Mouse (Mus musculus) kidney, postnatal 4 days (tissue): ENCODE results near the gene Zfp13.
A peak's percentile ranks its signal among the peaks of the same experiment; 100 is the strongest.

Source experiments
- DNase-seq, 2 experiments: peaks; one replicate each; pipeline ENCODE4 v3.0.0; 2021; ENCODE audit warnings: mixed read lengths in 2 of 2

Gene Zfp13

DNA sequence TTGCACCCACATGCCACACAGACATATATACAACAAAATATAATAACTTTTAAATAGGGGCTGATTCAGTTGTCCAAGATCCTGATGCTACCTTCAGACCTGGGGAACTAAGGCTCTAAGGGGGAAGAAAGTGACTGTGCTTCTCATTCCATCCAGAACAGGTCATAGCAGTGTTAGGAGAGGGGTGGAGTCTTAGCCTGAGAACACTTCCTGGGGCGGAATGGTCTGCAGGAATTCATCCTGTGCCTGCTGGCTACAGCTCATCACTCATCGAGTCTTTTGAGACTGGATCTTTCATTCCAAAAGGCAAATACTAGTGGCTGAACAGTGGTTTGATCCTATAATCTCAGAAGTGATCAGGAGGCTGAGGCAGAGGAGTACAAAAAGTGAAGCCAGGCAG is 12.0 kb downstream of the Zfp13 start:
- no peak for DNase-seq

DNA sequence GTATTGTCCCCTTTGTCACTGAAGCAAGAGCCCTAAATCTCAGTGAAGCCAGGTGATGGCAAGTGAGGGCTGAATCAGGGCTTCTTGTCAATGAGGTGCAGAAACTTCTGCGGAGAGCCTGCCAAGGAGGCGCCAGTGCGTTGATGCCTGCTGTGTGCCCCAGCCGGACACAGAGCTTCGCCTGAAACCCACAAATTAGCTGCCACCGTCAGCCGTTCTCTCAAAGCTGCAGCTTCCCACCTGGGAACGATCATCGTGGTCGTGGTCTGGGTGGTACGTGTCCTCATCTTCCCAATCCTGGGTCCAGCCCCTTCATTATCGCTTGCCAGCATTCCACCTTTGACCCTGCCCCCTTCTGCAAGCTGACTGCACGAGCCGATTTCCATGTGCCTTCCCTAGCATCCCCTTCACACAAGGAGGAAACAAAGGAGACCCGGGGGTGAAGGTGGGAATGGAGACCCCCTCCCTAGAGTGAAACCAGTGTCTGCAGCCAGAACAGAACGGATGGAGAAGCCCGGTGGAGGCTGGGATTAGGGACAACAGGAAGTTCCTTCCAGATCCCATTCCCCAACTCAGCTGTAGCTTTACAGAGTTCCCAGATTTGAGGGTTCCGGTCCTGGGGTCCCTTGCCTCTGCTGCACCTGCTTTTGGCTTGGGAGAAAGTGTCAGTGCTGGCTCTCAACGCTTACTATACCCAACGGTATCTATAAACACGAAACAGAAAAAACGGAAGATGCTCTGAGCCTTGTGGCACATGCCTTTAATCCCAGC is 13.4 kb downstream of the Zfp13 start:
- DNase-seq = peak; percentile 69 to 80

DNA sequence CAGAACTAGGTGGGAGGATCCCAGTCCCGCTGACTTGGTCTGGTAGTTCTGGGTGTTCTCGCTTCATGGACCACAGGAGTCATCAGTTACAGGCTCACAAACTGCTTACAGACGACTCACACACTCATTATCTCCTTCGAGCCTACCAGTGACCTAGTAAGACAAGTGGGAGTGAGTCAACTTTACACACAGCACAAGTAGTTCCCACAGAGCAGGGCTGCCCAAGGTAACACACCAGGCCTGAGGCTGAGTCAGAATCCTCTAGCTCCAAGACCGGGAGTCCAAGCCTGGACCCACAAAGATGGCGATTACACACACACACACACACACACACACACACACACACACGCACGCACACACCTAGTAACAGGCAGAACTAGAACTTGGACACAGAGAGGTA is 14.5 kb downstream of the Zfp13 start:
- no peak for DNase-seq

DNA sequence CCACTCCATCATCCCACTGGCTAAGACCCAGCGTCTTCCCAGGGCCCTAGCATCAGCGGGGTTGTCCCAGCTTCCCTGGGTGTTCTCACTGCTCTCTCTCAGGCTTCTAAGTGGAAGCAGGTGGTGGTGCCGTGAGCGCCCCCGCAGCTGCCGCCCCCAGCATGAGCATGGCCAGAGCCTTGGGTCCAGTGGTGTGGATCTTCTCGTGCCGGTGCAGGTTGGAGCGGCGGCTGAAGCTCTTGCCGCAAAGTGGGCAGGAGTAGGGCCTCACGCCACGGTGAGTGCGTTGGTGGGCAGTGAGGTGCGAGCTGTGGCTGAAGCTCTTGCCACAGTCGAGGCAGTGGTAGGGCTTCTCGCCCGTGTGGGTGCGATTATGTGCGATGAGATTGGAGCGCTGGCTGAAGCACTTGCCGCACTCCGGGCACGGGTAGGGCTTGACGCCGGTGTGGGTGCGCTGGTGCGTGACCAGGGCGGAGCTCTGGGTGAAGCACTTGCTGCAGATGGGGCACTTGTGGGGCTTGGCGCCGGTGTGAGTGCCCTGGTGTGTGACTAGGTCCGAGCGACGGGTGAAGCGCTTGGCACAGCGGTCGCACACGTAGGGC is 23.2 kb downstream of the Zfp13 start:
- no peak for DNase-seq

DNA sequence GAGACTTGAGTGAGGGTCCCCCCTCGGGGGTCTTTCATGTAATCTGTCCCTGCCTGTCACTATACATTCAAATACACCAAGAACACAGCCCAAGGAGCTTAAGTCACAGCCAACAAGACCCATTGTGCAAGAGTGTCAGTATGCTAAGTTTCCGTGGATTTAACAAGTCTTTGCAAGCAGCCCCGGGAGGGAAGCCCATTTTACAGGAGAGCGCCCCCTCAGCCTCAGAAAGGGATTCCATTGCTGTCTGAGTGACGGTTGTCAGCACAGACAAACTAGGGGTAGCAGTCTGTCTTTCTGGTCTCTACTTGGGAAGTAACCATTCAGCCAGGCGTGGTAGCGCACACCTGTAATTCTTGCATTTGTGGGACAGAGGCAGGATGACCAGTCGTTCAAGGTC is 25.2 kb downstream of the Zfp13 start:
- DNase-seq = no peak

DNA sequence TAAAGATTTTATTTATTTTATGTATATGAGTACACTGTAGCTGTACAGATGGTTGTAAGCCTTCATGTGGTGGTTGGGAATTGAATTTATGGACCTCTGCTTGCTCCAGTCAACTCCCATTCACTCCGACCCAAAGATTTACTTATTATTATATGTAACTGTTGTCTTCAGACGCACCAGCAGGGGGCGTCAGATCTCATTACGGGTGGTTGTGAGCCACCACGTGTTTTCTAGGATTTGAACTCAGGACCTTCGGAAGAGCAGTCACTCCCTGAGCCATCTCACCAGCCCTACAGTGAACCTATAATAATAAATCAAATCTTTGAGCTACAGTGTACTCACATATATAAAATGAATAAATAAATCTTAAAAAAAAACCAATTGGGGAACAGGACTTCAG is 27.2 kb downstream of the Zfp13 start:
- DNase-seq = no peak

DNA sequence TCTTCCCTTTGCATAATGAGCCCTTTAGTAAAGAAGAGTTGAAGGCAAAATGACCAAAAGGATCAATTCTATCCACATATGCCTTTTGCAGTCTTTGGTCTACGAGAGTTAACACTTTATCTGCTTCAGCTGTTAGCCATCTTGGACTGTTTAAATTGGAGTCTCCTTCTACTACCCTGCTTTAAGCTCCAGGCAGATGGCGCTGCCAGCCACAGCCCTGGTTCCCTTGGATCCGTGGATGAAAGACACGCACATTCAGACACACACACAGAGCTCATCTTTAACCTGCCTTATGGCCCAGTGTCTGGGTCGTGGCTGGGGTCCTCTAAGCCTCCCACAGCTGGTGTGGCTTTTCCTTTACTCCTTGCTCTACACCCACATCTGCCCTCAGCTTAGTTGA is 28.2 kb downstream of the Zfp13 start:
- peak in 1 of 2 experiments; percentile 42 for DNase-seq

DNA sequence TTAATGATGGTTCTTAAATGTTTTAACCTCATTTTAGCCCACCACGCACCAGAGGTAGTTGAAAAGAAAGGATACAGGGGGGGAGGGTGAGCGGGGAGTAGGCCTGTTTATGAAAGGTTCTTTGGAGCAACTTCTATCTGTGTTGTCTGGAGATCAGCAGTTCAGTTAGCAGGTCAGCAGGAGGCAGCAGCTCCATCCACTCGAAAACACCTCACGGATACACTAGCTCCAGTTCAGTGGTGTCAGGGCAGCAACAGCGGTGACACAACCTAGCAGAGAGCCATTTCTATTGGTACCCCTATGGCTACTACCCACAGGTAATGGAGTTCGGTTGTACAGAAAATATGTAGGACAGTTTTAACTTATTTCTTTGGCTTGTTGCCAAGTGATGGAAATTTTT is 29.3 kb downstream of the Zfp13 start:
- DNase-seq = peak; percentile 60 to 71

DNA sequence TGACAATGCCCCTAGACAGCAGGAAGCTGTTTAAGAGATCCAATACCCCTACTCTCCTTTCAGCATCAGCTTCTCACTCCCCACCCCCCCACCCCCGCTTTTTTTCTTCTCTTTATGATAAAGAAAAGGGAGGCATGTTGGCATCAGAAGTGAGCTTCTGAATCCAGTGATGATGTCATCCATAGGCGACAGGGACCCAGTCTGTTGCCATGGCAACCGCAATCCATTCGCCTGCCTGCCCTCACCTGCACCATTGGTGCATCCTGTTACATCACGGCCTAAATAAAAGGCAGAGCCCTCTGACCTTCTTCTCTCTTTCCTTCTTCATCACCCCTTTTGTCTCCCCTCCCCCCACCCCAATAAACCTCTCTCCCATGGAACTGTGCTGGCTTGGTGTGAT is 30.9 kb downstream of the Zfp13 start:
- DNase-seq = no peak

DNA sequence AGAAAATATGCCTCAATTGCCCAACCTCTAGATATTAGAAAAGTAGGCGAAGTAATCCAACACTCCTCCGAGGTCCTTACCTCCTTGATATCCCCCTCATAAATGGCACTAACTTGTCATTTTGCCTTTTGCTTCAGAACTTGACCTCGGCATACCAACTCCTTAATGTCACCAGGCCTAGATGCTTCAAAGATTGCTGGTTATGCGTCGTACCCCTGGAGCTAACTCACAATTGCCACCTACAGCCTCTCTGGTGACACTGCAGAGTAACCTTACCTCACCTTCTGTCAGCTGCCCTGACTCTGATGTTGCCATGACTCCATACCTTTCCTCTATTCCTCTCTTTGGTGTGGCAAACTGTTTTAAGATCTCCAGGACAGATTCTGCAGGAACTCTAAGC is 32.5 kb downstream of the Zfp13 start:
- DNase-seq = no peak

DNA sequence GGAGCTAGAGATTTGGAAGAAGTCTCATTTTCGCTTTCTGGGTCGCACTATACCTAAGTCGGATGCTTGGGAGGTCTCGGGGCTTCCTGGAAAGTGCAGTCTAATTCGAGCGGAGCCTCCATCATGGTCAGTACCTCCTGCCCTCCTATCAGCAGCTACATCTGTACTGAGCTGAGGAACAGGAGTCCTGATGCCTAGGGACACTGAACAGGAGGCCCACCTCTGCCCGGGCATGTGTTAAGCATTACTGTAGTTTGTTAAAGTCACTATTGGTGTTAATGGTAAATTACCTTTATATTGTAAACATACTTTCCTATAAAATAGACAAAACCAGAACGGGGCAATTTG is 34.9 kb downstream of the Zfp13 start:
- no peak for DNase-seq

DNA sequence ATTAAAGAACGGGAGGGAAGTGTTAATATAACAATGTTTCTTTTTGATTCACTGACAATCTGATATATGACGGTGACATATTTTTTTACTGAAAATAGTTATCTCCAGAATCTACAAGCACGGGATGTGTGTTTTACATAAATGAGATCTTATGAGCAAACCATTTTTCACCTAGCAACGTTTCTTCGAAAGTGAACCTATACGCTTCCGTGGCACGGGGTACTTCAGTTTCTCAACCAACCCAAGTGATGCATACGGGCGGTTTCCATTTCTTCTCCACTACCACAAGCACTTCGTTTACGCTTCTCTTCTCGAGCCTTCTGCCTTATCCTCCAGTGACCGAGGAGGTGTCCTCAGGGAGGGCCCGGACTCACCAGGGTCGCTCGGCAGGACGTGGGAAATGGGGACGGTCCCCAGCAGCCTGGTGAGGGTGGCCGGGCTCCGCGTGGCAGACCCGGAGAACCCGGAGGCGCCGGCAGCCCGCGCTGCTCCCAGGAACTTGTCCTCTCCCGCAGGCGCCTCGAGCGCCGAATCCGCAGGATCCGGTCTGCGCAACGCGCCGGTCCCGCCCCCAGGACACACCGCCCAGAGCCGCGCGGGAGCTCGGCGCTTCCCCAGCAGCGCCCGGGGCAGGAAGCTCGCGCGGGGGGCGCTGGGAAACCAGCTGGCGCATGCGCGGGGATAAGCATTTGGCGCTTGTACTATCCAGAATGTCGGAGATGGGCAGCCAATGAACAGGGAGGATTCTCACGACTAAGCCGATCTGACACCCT is 35.5 kb downstream of the Zfp13 start, which contains the start of gene Zfp213:
Gene Zfp213, minus strand, starts transcription at position 644 of the 773 bp plus-strand sequence.
- DNase-seq = peak; percentile 95 to 97

DNA sequence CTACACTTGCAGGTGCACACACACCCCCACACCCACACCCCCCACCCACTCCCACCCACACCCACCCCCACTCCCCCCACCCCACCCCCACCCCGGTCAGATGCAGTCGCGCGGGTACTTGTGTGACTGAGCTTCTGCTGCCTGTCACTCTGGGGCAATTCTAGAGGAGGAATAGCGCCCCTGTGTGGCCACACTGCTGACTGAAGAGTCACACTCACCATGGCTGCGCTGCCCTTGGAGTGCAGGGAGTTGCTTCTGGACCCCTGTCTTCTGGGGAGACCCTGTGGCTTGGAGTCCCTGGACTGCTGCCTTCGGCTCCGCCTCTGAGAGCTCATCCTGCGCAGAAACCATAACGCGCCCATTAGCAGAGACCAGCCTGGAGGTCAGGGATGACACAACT is 39.5 kb downstream of the Zfp13 start:
- peak; percentile 76 to 79 for DNase-seq

DNA sequence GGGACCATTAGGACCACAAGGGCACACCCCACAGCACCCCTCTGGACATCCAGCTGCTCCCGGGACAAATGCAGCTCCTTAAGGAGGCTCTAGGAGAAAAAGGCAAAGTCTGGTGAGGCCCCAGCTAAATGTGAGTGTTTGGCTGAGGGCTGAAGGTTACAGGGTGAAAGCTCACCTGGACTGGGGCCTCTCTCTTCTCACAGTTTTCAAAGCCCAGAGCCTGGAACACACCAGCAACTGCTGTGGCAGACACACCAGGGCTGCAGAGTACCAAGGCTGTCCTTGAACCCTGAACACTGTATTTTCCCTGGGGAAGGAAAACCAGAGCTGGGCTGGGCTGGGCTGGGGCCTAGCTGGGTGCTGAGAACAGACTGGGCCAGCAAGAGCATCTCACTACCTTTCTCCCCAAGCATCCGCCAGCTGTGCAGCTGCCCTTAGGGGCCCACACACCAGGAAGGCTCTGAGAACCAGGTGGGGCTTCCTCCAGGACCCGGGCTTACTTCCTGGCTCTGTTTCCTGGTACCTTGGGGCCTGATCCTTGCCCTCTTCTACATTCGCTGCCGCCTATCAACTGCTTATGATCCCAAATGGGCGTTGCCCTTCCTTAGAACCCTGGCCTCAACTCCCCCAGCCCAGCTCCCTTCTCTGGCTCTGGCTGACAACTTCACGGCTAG is 43.9 kb downstream of the Zfp13 start:
- no peak for DNase-seq

DNA sequence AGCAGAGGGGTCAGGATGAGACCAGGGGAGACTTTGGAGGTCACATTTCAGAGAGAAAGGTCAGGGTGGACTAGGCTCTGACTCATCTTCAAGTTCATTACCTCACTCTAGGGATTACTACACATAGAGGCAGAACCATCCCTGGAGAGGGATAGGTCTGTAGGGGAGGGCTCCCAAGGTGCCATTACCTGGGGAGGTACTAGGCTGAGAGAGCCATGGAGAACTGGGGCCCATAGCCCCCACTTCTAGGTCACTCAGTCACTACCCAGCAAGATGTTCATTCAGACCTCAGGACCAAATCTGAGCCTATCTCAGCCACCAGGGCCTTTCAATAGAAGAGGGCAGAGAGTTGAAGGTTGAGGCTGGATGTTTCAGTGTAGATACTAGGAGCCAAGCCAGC is 45.0 kb downstream of the Zfp13 start:
- no peak for DNase-seq

DNA sequence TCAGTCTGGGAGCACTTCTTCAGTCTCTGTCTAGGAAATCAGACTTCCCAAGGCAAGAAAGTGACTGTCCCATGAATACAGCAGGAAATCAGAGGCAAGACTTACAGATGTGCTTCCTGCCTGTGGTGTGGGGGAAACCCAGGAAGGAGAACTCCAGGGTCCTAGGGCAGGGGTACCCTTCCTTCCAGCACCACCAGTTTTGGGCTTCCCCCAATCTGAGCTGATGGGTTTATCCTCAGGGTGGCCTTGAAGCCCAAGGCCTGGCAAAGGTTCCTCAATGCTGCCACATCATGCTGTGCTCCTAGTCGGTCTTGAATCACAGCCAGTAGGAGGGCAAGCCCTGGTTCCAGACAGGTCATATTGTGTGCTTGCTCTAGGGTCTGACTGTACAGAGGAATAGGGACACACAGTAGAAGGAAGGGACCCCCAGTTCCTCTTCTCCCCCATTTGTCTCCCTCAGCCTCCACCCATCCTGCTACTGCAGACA is 45.6 kb downstream of the Zfp13 start:
- DNase-seq = no peak

DNA sequence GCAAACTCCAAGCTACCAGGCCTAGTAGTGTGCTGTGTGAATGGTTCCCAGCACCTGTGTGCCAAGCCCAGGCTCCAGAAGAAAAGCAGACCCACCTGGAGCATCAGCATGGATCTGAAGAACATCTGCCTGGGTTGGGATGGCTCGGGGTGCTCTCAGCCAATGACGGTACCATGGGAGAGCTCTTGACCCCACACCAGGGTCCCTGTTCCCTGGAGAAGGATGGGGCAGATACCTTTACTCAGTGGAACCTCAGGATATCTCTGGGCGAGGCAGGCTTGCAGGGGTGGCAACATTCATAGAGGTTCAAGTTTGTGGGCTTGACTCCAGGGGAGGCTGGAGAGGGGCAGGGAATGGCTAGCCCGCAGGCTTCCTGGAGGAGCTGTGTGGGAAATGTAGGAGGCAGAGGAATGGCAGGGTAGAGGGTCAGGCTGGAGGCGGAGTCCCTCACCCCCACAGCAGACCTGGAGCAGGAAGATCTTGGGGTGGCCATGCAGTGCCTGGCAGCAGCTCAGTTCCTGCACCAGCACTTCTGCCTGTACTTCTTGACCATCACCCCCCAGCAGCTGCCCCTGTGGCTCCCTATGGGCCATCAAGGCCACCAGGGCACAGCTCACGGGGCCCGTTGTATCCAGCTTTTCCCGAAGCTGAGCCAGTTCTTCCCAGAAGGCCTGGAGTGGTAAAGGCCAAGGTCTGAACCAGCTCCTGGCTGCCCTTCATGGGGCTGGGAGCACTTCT is 46.2 kb downstream of the Zfp13 start:
- DNase-seq = no peak

DNA sequence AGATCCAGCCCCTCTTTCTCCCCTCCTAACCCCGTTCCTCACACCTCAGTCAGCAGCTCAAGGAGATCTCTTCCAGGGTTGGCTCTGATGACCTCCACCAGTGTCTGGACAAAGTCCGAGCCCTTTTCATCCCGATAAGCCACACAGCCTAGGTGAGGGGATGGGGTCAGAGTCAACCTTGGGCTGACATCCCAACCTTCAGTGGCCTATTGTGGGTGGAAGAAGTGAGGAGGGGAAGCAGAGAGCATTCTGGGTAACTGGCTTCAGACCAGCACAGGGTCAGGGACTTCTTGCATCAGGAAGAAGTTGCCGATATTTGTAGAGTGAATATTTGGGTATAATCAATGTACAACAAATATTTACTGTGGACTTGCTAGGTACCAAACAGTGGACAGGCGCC is 47.3 kb downstream of the Zfp13 start:
- DNase-seq = no peak

DNA sequence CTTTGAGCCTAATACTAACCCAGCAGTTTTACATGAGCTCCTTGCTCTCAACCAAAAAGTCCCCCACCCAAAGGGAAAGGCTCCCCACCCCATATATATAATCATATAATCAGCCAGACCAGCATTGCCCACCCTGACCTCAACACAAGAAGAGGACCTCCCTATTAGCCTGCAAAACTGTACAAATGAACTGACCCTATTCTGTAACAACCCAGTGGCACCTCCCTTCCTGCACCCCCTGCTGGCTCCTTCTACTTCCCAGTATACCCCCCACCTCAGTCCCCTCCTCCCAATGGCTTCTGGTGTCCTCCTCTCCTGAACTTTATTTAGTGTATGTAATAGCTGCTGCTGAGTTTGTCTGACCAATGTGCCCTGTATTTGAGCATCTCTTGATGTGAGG is 47.9 kb downstream of the Zfp13 start:
- DNase-seq = no peak

DNA sequence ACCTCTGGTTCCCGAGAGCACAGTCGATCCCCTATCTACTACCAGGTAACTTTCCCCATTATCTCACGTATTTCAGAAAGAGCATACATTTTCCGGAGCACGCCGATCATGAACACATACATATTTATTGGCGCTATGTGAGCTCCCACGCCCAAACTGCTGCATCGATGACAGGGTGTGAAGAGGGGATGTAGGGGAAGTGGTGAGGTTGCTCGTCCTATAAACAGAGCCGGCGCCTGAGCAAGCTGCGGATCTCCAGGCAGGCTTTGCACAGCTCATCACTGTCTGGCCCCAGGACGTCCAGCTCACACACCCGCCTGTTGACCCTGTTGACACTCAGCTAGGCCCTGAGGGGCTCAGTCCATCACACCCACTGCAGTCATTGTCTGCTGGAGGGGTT is 48.4 kb downstream of the Zfp13 start:
- DNase-seq = no peak

DNA sequence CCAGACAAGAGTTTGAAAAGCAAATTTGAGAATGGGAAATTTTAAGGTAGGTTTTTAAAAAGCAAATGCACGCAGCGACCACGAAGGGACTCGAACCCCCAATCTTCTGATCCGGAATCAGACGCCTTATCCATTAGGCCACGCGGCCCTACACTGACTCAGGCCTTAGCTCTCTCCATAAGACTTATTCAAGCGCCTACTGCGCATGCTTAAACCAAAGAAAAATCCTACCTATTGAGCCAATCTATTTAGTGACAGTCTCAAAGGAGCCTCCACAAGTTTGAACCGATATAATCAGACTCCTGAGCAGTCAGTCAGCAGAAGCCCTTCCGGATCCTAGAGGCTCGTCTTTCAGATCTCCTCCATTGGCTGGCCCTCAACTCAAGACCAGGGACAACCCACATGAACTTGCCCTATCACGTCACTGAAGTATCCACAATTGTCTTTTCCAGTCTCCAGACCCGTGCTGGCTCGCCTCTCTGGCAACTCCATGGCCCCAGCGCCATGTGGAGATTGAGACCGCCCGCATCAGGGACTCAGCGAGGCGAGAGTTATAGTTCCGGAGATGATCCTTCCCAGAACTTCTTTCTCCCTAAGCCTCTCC is 49.0 kb downstream of the Zfp13 start:
- DNase-seq = peak; percentile 91

DNA sequence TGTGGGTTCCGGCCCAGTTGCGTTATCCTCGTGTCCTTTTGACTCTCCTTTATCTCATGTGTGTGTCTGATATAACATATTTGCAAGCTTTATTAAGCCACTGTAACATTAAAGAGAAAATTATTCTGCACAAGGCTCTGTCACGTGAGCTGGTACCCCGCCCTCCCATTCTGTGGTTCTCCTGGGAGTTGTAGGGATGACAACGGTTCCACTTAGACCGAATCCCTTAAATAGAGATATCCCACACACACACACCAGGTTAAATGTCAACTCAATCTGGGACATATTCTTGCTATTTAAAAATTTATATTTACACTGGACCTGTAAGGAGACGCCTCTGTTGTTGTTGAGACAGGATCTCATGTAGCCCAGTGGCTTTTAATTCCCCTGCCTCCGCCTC is 49.8 kb downstream of the Zfp13 start:
- DNase-seq = peak in 1 of 2 experiments; percentile 28
